Mouse (Mus musculus) layer of hippocampus, adult 2 months (tissue): Measurements from ENCODE around the gene Gm28434. TPM values are rescaled to one million over a fixed set of nuclear protein-coding genes. Genes with fewer than 3 reads are reported as not detected.

Source experiments
- DNase-seq, 2 experiments: peaks; one replicate each; pipeline ENCODE4 v3.0.0; 2022; ENCODE audit warnings: low spot score in 2 of 2
- H3K27ac ChIP-seq: fragments of 200-600 bp; 2 replicates; pipeline ENCODE4 v1.8.1; 2022
- H3K4me3 ChIP-seq: fragments of 200-600 bp; 2 replicates; pipeline ENCODE4 v1.8.1; 2022; ENCODE audit warnings: mild to moderate bottlenecking
- CTCF ChIP-seq: fragments of 200-600 bp; conservative IDR thresholded peaks from 2 replicates; pipeline ENCODE4 v1.8.1; 2022; ENCODE audit warnings: antibody characterized with exemption, mild to moderate bottlenecking, moderate library complexity
- long read RNA-seq, 2 experiments: library from polyadenylated mRNA; stranded (forward); transcript quantifications; one replicate each; pipeline ENCODE4 v2.0.0; 2021; ENCODE audit warnings: borderline mapping rate in 2 of 2
- total RNA-seq, 2 experiments: library from RNA; stranded (reverse); gene quantifications; 2 replicates each; pipeline ENCODE4 v1.2.3; 2021

Gm28434 gene
- total RNA-seq = not detected
- long read RNA-seq, experiment 1 = 0 reads
- long read RNA-seq, experiment 2 = 0 reads

DNA sequence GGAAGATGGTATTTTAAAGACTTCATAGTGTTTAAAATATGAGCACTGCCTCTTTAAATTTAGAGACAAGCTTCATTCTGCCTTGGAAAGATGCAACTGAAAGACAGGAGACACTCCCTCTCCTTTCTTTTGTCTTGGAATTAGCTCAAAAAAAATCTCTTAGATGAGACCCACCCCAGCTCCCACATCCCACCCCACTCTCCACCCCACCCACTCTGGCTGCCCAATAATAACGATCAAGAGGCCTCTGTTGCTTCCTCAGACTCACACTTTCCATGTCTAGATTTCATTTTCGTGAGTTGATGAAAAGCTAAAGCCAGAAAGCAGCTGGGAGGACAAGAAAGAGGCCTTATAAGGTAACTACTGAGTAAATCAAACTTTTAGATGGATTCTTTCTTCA is at the start of gene Gm28434, which contains the start of gene 2310003L06Rik:
Gm28434 (plus strand) TSS at position 317 of the 400 bp plus-strand sequence.
2310003L06Rik (plus strand) TSS at position 259 of the 400 bp plus-strand sequence.
- Histone ChIP-seq H3K4me3 (no peak within 1 kb of the TSS), H3K27ac (no peak within 1 kb of the TSS)
- DNase-seq = no peak
- no peak for TF ChIP-seq CTCF

GRCm38 (mm10) chr5:87925372-87925771 is 43.9 kb upstream of the Gm28434 start, which contains the start of gene Csn3:
Gene Csn3, plus strand, starts transcription at chr5:87925579.
- Histone ChIP-seq H3K4me3 (no peak within 1 kb of the TSS), H3K27ac (no peak within 1 kb of the TSS)
- no peak for TF ChIP-seq CTCF
- no peak for DNase-seq

DNA sequence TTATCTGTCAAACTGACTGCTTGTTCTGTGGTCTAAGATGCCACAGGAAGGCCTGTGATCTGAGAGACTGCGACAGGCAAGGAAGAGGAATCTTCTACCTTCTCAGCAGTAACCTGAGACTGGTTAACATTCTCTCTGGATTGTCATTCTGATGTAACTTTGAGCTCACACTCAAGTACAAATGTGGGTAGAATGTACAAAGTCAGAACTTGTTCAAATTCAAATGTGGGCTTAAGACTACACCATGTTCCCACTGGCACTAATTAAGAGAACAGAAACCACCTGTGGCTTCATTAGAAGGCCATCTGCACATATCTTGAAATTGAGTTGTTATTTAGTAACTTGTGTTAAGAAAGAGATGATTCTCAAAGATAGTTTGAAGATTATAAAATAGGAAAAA is 37.7 kb upstream of the Gm28434 start:
- no peak overlapping the region for H3K4me3 ChIP-seq
- peak in 1 of 2 experiments; percentile 2 for DNase-seq

DNA sequence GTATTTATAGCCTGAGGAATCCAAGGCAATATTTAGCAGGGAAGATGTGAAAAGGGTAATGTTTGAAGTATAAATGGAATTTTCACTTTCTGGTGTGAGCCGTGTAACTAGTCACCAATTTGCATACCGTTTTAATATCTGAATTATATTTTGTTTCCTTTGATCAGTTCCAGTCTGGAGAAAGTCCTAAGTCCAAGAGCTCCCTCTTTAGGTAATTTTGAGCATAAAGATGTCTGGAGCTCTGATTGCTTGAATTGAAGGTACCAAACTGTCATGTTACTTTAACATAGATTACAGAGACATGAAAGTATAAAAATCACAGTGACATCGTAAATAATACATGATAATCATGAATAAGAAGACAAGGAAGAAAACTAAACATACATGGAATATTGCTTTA is 28.6 kb upstream of the Gm28434 start:
- DNase-seq = no peak
- peak; percentile 79 for TF ChIP-seq CTCF
- Histone ChIP-seq H3K4me3 (no peak overlapping the region), H3K27ac (peak overlapping the region; percentile 32; the same call in 1 of the 2 replicates)

More for the DNA sequence above, 37.7 kb upstream of the Gm28434 start:
- H3K27ac ChIP-seq = peak overlapping the region; percentile 18; the same call in 1 of the 2 replicates
- TF ChIP-seq CTCF = no peak

GRCm38 (mm10) chr5:87942515-87942914 is 26.8 kb upstream of the Gm28434 start:
- no peak for TF ChIP-seq CTCF
- H3K4me3 ChIP-seq = no peak overlapping the region
- no peak overlapping the region for H3K27ac ChIP-seq
- DNase-seq = no peak

DNA sequence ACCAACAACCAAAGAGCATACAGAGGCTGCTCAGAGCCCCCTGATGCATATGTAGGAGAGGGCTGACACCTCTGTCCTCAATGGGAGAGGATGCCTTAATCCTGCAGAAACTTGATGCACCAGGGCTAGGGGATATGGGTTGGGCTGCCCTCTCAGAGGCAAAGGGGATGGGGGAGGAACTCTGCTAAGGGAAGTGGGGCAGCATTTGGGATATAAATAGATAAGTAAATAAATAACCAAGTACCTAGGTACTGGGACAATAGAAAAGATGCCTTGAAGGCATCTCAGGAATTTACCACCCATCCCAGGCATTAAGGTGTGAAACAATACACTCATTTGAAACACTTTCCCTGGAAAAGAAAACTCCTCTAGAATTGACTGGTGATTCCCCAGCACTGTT is 17.5 kb upstream of the Gm28434 start:
- TF ChIP-seq CTCF = no peak
- no peak for DNase-seq
- Histone ChIP-seq H3K4me3 (no peak overlapping the region), H3K27ac (no peak overlapping the region)

- TF ChIP-seq CTCF = no peak
- H3K27ac ChIP-seq = no peak within 1 kb of the TSS
- no peak for DNase-seq
- no peak within 1 kb of the TSS for H3K4me3 ChIP-seq
Observed at GRCm38 (mm10) chr5:87979139-87979538, 9.8 kb downstream of the Gm28434 start, which contains the start of gene Cabs1. Gene Cabs1, plus strand, starts transcription at chr5:87979439.

- Histone ChIP-seq H3K4me3 (no peak overlapping the region), H3K27ac (no peak overlapping the region)
- no peak for TF ChIP-seq CTCF
- no peak for DNase-seq
Observed at GRCm38 (mm10) chr5:87982468-87983214, 13.3 kb downstream of the Gm28434 start.

DNA sequence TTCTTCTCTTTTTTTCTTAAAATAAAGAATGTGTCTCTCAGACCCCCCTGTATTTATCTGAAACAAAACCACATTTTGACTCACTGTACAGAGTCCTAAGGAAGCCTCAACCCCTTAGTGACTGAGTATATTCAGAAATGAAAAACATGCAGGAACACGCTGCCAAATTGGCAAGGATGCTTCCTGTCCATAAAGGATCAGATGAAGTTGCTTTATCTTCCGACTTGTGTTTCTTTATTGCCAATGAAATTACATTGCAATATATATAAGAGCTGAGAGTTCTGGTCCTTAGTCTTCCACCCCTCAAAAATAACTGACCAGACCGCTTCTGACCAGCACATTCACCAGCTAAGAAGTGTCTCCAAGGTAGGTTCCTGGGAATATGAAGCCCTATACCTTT is 32.9 kb downstream of the Gm28434 start, which contains the start of gene Smr3a:
Smr3a (plus strand) TSS at position 301 of the 400 bp plus-strand sequence.
- H3K4me3 ChIP-seq = no peak within 1 kb of the TSS
- no peak for DNase-seq
- no peak for TF ChIP-seq CTCF
- H3K27ac ChIP-seq = no peak within 1 kb of the TSS

DNA sequence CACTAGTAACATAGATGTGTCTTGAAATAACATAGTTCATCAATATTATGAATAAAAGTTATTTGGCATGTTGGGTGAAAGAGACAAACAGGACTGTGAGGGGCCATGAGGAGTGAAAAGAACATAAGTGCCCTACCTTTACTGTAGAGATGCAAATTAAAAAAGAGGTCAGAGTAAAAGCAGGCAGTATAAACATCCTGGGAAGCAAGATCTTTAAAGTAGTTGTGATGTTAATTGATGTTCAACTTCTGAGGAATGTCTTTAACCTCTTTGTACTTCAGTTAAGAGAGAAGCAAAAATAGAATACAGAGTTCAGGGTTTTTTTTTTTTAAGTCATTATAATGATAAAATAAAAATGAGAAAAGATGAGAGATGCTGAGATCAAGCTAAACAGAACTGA is 35.9 kb downstream of the Gm28434 start:
- H3K4me3 ChIP-seq = no peak overlapping the region
- TF ChIP-seq CTCF = no peak
- no peak for DNase-seq
- no peak overlapping the region for H3K27ac ChIP-seq

Other genes starting within 250 kb of the Gm28434 start
- not detected for gene Csn1s2a, start 194.9 kb upstream of the Gm28434 start, total RNA-seq
- not detected for gene Csn1s2b, start 161.4 kb upstream of the Gm28434 start, total RNA-seq
- gene Prr27, start 143.8 kb upstream of the Gm28434 start, total RNA-seq = not detected
- gene Odam, start 84.5 kb upstream of the Gm28434 start, total RNA-seq = not detected
- gene Csn3, start 43.9 kb upstream of the Gm28434 start, total RNA-seq = not detected
- not detected for gene 2310003L06Rik, start 58 bp upstream of the Gm28434 start, total RNA-seq
- gene Cabs1, start 9.9 kb downstream of the Gm28434 start, total RNA-seq = not detected
- gene Smr3a, start 33.0 kb downstream of the Gm28434 start, total RNA-seq = not detected
- not detected for gene Smr2, start 117.0 kb downstream of the Gm28434 start, total RNA-seq
- not detected for gene Gm11116, start 142.0 kb downstream of the Gm28434 start, total RNA-seq
- gene Gm11115, start 184.6 kb downstream of the Gm28434 start, total RNA-seq = not detected